Mouse (Mus musculus) frontal cortex, postnatal 36 days (tissue): ENCODE measurements around the gene Wbp4.
"Not testable (repeated sequence)": the region's sequence is repeated elsewhere in the genome, so short reads cannot be mapped to it uniquely, and the experiment has no call there.

ENCODE experiments used
- DNase-seq, 2 experiments: peaks; one replicate each; pipeline ENCODE4 v3.0.0; 2022; ENCODE audit warnings: low spot score in 2 of 2

Wbp4 gene

GRCm38 (mm10) chr14:79452591-79452934 is 28.8 kb downstream of the Wbp4 start:
- DNase-seq = not testable (repeated sequence)

GRCm38 (mm10) chr14:79451681-79452590 is 29.4 kb downstream of the Wbp4 start, which contains the start of gene Kbtbd6:
TSS of gene Kbtbd6 (plus strand) at chr14:79451835.
- DNase-seq = peak; percentile 76 to 84

- peak; percentile 18 to 34 for DNase-seq
These were observed 36.2 kb downstream of the Wbp4 start for GRCm38 (mm10) chr14:79445055-79445620.

GRCm38 (mm10) chr14:79444601-79445000 is 36.7 kb downstream of the Wbp4 start:
- DNase-seq = no peak

DNA sequence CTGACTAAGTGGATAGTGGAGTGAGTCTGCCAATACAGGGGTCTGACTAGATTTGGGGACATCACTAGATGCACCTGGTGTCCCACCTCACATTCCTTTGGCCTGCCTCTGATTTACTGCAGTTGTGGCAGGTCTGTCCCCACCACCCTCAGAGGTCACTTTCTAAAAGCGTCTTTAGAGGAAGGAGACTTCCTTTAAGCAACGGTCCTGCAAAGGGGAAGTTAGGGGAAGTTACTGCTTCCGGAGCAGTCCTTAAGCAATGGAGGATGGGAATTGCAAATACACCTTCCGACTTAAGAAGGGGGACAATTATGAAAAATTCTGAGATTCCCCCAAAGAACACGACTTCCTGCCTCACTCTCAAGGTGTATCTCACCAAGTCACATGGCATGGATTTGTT is 39.9 kb downstream of the Wbp4 start:
- no peak for DNase-seq

- DNase-seq = no peak
These were observed 40.7 kb downstream of the Wbp4 start for GRCm38 (mm10) chr14:79440655-79441054.

DNA sequence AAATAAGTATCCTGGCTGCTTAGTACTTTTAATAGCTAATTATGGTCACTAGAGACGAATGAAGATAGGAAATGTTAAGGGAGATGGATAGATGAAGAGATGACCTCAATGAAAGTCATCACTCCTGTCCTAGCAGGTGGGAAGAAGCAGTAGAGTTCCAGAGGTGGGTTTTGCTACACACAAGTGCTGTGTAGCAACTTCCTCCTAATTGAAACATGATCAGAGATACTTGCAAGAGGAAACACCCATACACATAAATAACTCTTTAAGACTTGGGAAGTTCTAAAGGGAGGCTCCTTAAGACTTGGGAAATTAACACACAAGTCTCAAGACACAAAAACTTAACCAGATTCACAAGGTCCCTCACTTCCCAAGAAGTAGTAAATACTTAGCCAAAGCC is 47.3 kb downstream of the Wbp4 start:
- DNase-seq = no peak

DNA sequence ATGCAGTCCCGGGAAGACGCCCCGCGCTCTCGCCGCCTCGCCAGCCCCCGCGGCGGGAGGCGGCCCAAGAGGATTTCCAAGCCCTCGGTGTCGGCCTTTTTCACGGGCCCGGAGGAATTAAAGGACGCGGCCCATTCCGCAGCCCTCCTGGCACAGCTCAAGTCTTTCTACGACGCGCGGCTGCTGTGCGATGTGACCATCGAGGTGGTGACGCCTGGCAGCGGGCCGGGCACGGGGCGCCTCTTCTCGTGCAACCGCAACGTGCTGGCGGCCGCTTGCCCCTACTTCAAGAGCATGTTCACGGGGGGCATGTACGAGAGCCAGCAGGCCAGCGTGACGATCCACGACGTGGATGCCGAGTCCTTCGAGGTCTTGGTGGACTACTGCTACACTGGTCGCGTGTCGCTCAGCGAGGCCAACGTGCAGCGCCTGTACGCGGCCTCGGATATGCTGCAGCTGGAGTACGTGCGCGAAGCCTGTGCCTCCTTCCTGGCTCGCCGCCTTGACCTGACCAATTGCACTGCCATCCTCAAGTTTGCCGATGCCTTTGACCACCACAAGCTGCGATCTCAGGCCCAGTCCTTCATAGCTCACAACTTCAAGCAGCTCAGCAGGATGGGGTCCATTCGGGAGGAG is 54.5 kb downstream of the Wbp4 start:
- not testable (repeated sequence) for DNase-seq

- peak; percentile 92 to 95 for DNase-seq
These were observed 55.2 kb downstream of the Wbp4 start, which contains the start of gene Kbtbd7 for GRCm38 (mm10) chr14:79425979-79426729. TSS of gene Kbtbd7 (plus strand) at chr14:79426511.

GRCm38 (mm10) chr14:79420083-79420685 is 61.1 kb downstream of the Wbp4 start:
- DNase-seq = no peak

DNA sequence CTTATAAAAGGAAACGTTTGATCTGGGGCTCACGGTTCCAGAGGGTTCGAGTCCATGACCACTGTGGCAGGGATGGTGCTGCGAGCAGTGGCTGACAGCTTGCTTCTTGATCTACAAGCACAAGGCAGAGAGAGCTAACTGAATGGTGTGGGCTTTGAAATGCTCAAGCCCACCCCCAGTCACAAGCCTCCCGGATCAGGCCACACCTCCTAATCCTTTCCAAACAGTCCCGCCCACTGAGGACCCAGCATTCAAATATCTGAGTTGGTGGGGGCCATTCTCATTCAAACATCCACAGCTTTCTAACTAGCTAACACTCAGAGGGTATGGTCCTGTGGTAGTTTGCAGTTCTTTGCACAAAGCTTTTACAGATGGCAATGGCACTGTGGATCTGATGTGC is 68.2 kb downstream of the Wbp4 start:
- DNase-seq = no peak

DNA sequence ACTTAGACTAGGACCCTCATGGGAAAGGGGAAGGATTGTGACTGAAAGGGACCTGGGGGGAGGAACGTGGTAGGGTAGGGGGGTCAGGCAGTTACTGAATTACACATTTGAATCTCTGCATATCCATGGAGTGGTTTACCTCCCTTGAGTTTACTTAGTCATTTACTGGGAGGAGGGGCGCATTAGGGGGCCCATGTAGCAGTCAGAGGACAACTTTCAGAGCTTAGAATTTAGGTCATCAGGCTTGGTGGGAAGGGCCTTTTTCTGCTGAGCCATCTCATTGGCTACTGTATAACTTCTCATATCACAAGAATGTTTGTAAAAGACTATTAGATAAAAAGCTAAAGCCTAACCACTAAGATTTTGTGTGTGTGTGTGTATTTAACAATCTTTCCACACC is 70.7 kb downstream of the Wbp4 start:
- DNase-seq = no peak
